Mouse (Mus musculus): ENCODE results near the gene Kcnn3. TPM values are rescaled to one million over a fixed set of nuclear protein-coding genes. Genes with fewer than 3 reads are reported as not detected.

Kcnn3 gene
- polyA plus RNA-seq, 1 experiment = 2.4 TPM

DNA sequence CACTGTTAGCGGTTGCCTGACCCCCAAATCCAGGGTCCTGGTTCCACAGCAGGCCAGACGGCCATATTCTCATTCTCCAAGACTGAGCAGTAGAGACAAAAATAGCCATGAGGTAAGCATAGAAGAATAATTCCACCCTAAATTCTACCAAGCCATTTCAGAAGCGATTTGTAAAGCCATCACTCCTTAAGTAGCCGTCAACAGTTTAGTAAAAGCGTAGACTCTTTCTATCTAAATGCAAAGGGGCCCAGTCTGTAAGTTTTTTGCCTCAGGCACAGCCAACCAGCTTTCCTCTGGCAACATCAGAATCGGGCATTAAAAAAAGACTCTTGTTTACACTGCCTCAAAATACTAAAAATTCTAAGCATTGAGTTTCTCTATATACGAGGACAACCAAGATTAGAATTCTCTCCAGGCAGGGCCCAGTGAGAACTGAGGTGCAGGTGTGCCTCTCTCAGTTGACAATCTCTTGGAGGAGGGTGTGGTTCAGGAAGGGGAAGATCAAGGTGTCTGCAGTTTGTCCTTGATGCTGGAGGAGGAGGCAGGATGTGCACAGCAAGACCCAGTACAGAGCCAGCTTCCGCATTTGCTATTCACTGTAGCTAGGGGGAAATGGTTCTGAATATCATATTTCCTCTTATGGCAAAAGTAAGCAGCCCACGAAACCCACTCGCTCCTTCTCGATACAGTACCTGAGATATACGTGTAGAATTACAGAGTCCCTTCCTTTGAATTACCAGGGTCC, 152.8 kb downstream of the Kcnn3 start:
- no peaks in the 10 kb centered on the region for H3K27me3 ChIP-seq (ENCODE audit: control insufficient read depth, insufficient read depth, low read length)
- peak; percentile 44 for DNase-seq
- 36% methylated on average over 12 of the region's 12 CpGs for WGBS
- no peak for TF ChIP-seq CTCF (IDR thresholded peaks at IDR 0.05; ENCODE audit: borderline replicate concordance, control insufficient read depth, extremely low read depth, insufficient read depth, low read length, poor library complexity)
- no peak for TF ChIP-seq POLR2A (IDR thresholded peaks at IDR 0.05; ENCODE audit: control insufficient read depth, extremely low read depth, insufficient read depth, low read length, poor library complexity)
- no peaks in the 10 kb centered on the region; the same call in 1 of the 2 replicates for H3K4me1 ChIP-seq (replicated peaks; ENCODE audit: control insufficient read depth, insufficient read depth, low read length)
- H3K27ac ChIP-seq (ENCODE audit: control insufficient read depth, insufficient read depth, low read length) = no peak overlapping the region
- no peaks in the 10 kb centered on the region for H3K36me3 ChIP-seq (ENCODE audit: control insufficient read depth, insufficient read depth, low read length)
- no peak overlapping the region for H3K4me3 ChIP-seq (ENCODE audit: control insufficient read depth, insufficient read depth, low read length)

DNA sequence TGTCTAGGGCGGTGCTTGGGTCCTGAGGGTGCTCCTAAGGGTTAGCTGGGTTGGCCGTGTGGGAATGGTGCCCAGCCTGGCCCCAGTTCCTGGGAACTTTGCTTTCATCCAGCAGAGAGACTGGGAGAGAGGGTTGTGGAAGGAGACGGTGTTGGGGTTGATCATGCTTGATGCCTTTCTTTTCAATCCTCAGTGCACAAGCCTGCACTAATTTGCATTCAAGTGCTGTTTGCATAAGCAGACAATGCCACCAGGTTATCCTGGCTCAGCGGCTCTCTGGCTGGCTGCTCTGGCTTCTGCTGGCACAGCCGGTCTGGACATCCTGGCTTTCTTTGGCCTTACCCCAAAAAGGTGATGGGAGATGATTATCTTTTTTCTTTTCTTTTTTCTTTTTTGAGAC, 157.7 kb downstream of the Kcnn3 start:
- WGBS = 93% methylated on average over 5 of the region's 5 CpGs
- Histone ChIP-seq H3K4me3 (ENCODE audit: control insufficient read depth, insufficient read depth, low read length) (no peak overlapping the region), H3K27ac (ENCODE audit: control insufficient read depth, insufficient read depth, low read length) (no peak overlapping the region), H3K27me3 (ENCODE audit: control insufficient read depth, insufficient read depth, low read length) (no peaks in the 10 kb centered on the region), H3K4me1 (replicated peaks; ENCODE audit: control insufficient read depth, insufficient read depth, low read length) (no peaks in the 10 kb centered on the region; the same call in 1 of the 2 replicates), H3K36me3 (ENCODE audit: control insufficient read depth, insufficient read depth, low read length) (no peaks in the 10 kb centered on the region)
- no peak for TF ChIP-seq CTCF (IDR thresholded peaks at IDR 0.05; ENCODE audit: borderline replicate concordance, control insufficient read depth, extremely low read depth, insufficient read depth, low read length, poor library complexity)
- no peak for TF ChIP-seq POLR2A (IDR thresholded peaks at IDR 0.05; ENCODE audit: control insufficient read depth, extremely low read depth, insufficient read depth, low read length, poor library complexity)
- DNase-seq = no peak

DNA sequence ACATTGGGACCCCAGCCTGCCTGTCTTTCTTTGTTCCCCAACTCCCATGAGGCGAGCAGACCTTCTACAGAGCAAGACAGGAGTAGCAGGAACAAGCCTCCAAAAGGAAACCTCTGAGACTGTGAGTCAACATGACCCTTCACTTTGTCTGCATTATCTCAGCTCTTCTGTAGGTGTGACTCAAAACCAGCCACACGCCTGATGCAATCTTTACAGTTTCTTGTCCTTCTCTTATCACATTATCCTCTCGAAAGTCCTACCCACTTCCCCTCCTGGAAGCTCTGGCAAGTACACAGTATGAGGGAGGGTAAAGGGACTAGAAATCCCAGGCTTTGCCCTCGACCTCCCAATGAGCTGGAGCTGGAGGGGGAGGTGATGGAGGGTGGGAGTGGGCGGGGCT, 166.1 kb downstream of the Kcnn3 start:
- Histone ChIP-seq H3K27me3 (ENCODE audit: control insufficient read depth, insufficient read depth, low read length) (no peaks in the 10 kb centered on the region), H3K36me3 (ENCODE audit: control insufficient read depth, insufficient read depth, low read length) (no peaks in the 10 kb centered on the region), H3K4me1 (replicated peaks; ENCODE audit: control insufficient read depth, insufficient read depth, low read length) (no peaks in the 10 kb centered on the region), H3K4me3 (ENCODE audit: control insufficient read depth, insufficient read depth, low read length) (no peak overlapping the region), H3K27ac (ENCODE audit: control insufficient read depth, insufficient read depth, low read length) (no peak overlapping the region)
- 60% methylated on average over 5 of the region's 5 CpGs for WGBS
- TF ChIP-seq POLR2A (IDR thresholded peaks at IDR 0.05; ENCODE audit: control insufficient read depth, extremely low read depth, insufficient read depth, low read length, poor library complexity) = no peak
- no peak for TF ChIP-seq CTCF (IDR thresholded peaks at IDR 0.05; ENCODE audit: borderline replicate concordance, control insufficient read depth, extremely low read depth, insufficient read depth, low read length, poor library complexity)
- no peak for DNase-seq

DNA sequence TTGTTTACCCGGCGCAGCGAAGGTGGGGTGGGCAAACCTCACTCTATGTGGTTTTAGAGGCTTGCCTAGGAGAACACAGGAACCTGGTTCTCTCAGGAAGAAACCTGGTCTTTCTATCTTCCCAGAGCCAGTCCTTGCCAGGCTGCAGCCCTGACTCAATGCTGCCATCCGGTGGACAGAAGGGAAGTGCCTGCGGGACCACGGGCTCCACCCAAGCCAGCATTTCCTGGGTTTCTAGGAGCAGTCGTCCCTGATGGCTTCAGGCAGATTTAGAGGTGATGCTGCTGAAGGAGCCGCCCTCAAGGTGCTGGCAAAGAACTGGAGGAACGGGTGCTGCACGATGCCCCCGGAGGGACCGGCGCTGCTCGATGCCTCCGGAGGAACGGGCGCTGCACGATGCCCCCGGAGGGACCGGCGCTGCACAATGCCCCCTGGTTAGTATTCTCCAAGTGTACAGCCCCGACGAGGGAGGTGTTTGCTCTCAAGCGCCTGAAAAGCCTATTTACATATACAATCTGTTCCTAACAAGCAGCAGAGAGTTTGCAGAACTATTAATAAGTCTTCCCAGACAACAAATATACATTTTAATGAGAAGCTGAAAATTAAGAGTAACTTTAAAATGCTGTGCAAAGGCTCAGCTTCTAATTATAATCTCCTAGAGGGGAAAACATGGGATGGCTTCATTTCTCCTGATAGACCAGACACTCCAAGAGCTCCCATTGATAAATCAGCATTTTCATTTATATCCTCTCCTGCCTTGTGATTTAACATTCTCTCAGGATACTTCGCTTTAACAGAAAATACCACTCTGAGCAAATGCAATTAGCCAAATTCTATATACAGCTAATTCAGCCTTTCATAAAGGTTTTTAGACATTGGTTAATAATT, 169.0 kb downstream of the Kcnn3 start:
- no peaks in the 10 kb centered on the region for H3K36me3 ChIP-seq (ENCODE audit: control insufficient read depth, insufficient read depth, low read length)
- peak; percentile 84 for DNase-seq
- peak overlapping the region; percentile 12; the same call in 1 of the 2 replicates for H3K4me3 ChIP-seq (ENCODE audit: control insufficient read depth, insufficient read depth, low read length)
- TF ChIP-seq POLR2A (IDR thresholded peaks at IDR 0.05; ENCODE audit: control insufficient read depth, extremely low read depth, insufficient read depth, low read length, poor library complexity) = no peak
- peak; percentile 91 for TF ChIP-seq CTCF (IDR thresholded peaks at IDR 0.05; ENCODE audit: borderline replicate concordance, control insufficient read depth, extremely low read depth, insufficient read depth, low read length, poor library complexity)
- H3K27me3 ChIP-seq (ENCODE audit: control insufficient read depth, insufficient read depth, low read length) = no peaks in the 10 kb centered on the region
- H3K27ac ChIP-seq (ENCODE audit: control insufficient read depth, insufficient read depth, low read length) = no peak overlapping the region
- 6% methylated on average over 25 of the region's 25 CpGs for WGBS
- no peaks in the 10 kb centered on the region for H3K4me1 ChIP-seq (replicated peaks; ENCODE audit: control insufficient read depth, insufficient read depth, low read length)

DNA sequence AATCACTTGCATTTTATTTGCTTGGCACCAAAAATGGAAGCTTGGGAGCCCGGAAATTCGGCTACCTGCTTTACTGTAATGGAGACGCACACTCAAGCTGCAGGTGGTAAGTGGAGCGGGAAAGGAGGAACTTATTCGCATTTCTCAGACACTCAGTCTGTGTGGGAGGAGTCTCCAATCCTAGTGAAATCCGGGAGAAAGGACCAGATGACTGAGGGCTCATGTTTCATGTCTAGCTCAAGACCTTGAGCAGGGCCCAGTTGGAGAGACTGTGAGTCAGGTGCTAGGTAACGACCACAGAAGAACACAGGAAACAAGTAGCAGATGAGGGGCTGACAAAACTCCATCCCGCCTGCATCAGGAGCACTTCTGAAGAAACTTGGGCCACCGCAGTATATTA, 171.8 kb downstream of the Kcnn3 start:
- no peak for TF ChIP-seq POLR2A (IDR thresholded peaks at IDR 0.05; ENCODE audit: control insufficient read depth, extremely low read depth, insufficient read depth, low read length, poor library complexity)
- TF ChIP-seq CTCF (IDR thresholded peaks at IDR 0.05; ENCODE audit: borderline replicate concordance, control insufficient read depth, extremely low read depth, insufficient read depth, low read length, poor library complexity) = no peak
- H3K4me3 ChIP-seq (ENCODE audit: control insufficient read depth, insufficient read depth, low read length) = no peak overlapping the region
- WGBS = 74% methylated on average over 9 of the region's 9 CpGs
- H3K36me3 ChIP-seq (ENCODE audit: control insufficient read depth, insufficient read depth, low read length) = no peaks in the 10 kb centered on the region
- H3K27ac ChIP-seq (ENCODE audit: control insufficient read depth, insufficient read depth, low read length) = no peak overlapping the region
- DNase-seq = no peak
- H3K4me1 ChIP-seq (replicated peaks; ENCODE audit: control insufficient read depth, insufficient read depth, low read length) = no peaks in the 10 kb centered on the region
- no peaks in the 10 kb centered on the region for H3K27me3 ChIP-seq (ENCODE audit: control insufficient read depth, insufficient read depth, low read length)

DNA sequence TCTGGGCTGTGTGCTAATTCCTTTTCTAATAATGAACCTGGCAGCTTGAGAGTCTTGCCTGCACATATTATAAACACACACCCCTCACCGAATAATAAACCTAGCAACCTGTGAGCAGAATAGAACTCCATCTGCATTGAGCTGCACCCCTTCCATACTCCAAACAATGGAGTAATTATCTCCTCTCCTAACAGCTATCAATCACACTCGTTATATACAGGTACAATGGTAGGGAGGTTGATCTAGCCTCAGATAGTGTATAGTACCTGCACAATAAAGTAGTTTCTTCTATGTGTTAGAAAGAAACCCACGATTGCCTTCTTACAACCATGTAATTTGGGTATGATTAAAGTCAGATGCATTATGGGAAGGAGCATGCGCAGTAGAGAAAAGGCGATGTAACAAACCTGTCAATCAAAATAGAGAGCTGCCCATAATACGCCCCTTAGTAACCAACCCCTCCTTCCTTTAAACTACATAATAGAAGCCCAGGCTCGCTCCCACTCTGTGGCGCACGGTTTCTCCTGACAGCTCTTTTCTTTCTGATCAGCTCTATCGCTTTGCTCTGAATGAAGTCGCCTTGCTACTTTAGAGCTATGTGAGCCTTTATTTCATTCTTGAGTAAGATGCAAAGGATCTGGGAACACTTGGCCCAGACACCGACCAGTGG, 176.3 kb downstream of the Kcnn3 start:
- Histone ChIP-seq H3K27ac (ENCODE audit: control insufficient read depth, insufficient read depth, low read length) (no peak overlapping the region), H3K4me1 (replicated peaks; ENCODE audit: control insufficient read depth, insufficient read depth, low read length) (no peaks in the 10 kb centered on the region), H3K27me3 (ENCODE audit: control insufficient read depth, insufficient read depth, low read length) (no peaks in the 10 kb centered on the region), H3K36me3 (ENCODE audit: control insufficient read depth, insufficient read depth, low read length) (no peaks in the 10 kb centered on the region), H3K4me3 (ENCODE audit: control insufficient read depth, insufficient read depth, low read length) (no peak overlapping the region)
- DNase-seq = no peak
- TF ChIP-seq POLR2A (IDR thresholded peaks at IDR 0.05; ENCODE audit: control insufficient read depth, extremely low read depth, insufficient read depth, low read length, poor library complexity) (no peak), CTCF (IDR thresholded peaks at IDR 0.05; ENCODE audit: borderline replicate concordance, control insufficient read depth, extremely low read depth, insufficient read depth, low read length, poor library complexity) (no peak)
- WGBS = 91% methylated on average over 12 of the region's 12 CpGs
